Mouse (Mus musculus) hindbrain, embryonic 14.5 days (tissue): ENCODE results near the gene Ankrd44. TPM values are rescaled to one million over a fixed set of nuclear protein-coding genes. Genes with fewer than 3 reads are reported as not detected.

Experiments
- ATAC-seq: fragments of 200-750 bp; cut with Nextera tagmentation; 2 replicates; pipeline ENCODE4 v1.8.0; 2017; ENCODE audit warnings: moderate number of reproducible peaks, mild to moderate bottlenecking, moderate TSS enrichment, moderate library complexity; ENCODE audit not compliant: low FRiP score
- DNase-seq: peaks from one replicate; pipeline ENCODE4 v3.0.0-alpha.2; 2015; ENCODE audit warnings: low spot score
- H3K27ac ChIP-seq: fragments of 300-500 bp; sonication (generic); 2 replicates; pipeline ENCODE4 v1.5.1; 2014; ENCODE audit warnings: mild to moderate bottlenecking, moderate library complexity
- H3K27me3 ChIP-seq: fragments of 300-500 bp; sonication (generic); 2 replicates; pipeline ENCODE4 v1.6.1; 2014; ENCODE audit warnings: mild to moderate bottlenecking, low read length, mixed read lengths; ENCODE audit not compliant: control insufficient read depth, insufficient read depth
- H3K36me3 ChIP-seq: fragments of 300-500 bp; sonication (generic); replicated peaks from 2 replicates; pipeline ENCODE4 v1.6.1; 2014; ENCODE audit not compliant: control insufficient read depth, insufficient read depth
- H3K4me1 ChIP-seq: fragments of 300-500 bp; sonication (generic); replicated peaks from 2 replicates; pipeline ENCODE4 v1.6.1; 2014; ENCODE audit warnings: antibody characterized with exemption, low read length, mixed read lengths; ENCODE audit not compliant: control insufficient read depth, insufficient read depth
- H3K4me2 ChIP-seq: fragments of 300-500 bp; sonication (generic); replicated peaks from 2 replicates; pipeline ENCODE4 v1.6.1; 2014; ENCODE audit warnings: mild to moderate bottlenecking, moderate library complexity
- H3K4me3 ChIP-seq: fragments of 300-500 bp; sonication (generic); replicated peaks from 2 replicates; pipeline ENCODE4 v1.5.1; 2014; ENCODE audit warnings: mild to moderate bottlenecking, low read length
- H3K9ac ChIP-seq: fragments of 300-500 bp; sonication (generic); 2 replicates; pipeline ENCODE4 v1.6.1; 2014
- H3K9me3 ChIP-seq: fragments of 300-500 bp; sonication (generic); 2 replicates; pipeline ENCODE4 v1.6.1; 2016; ENCODE audit warnings: low read length; ENCODE audit not compliant: control insufficient read depth
- WGBS: fragments of 180-500 bp; shearing (Covaris S2); extraction: QIAGEN DNeasy Blood & Tissue Kit; methylation state at CpG from one replicate; pipeline ENCODE4 v1.1.7; 2014; 5-methylcytosine and 5-hydroxymethylcytosine counted together
- polyA plus RNA-seq: library from polyadenylated mRNA; unstranded; fragments of >200 nt; fragmentation: Nextera tagmentation; extraction: Ambion mirVana; gene quantifications from 2 replicates; pipeline ENCODE4 v1.2.1, GENCODE M21; 2014

Ankrd44 gene
- polyA plus RNA-seq, 1 experiment from 2014 or later, result 30.0 TPM

DNA sequence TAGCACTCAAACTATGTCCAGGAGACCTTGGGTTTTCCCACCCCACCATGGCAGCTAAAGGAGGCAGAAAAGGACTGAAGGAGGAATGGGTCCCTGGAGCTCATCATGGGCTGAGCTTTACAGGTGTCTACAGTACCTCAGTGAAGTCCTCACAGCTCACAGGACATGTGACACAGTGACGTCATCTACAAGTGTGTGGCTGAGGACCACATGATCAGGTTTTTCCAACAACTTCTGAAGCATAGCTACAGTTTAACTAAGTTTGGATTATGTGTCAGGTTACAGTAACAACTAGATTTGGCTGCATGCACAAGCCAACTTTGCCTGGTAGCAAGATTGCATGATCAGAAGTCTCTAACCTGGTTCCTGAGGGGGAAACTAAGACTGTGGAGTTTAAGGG is 78.9 kb downstream of the Ankrd44 start:
- Histone ChIP-seq H3K27ac (no peak overlapping the region), H3K27me3 (no peaks in the 10 kb centered on the region), H3K4me3 (no peak overlapping the region), H3K4me1 (no peaks in the 10 kb centered on the region), H3K9me3 (no peaks in the 10 kb centered on the region), H3K36me3 (no peaks in the 10 kb centered on the region), H3K9ac (no peak overlapping the region), H3K4me2 (no peak overlapping the region)
- DNase-seq, result no peak
- WGBS, result 96% methylated on average over 1 of the region's 1 CpGs
- ATAC-seq, result no peak

DNA sequence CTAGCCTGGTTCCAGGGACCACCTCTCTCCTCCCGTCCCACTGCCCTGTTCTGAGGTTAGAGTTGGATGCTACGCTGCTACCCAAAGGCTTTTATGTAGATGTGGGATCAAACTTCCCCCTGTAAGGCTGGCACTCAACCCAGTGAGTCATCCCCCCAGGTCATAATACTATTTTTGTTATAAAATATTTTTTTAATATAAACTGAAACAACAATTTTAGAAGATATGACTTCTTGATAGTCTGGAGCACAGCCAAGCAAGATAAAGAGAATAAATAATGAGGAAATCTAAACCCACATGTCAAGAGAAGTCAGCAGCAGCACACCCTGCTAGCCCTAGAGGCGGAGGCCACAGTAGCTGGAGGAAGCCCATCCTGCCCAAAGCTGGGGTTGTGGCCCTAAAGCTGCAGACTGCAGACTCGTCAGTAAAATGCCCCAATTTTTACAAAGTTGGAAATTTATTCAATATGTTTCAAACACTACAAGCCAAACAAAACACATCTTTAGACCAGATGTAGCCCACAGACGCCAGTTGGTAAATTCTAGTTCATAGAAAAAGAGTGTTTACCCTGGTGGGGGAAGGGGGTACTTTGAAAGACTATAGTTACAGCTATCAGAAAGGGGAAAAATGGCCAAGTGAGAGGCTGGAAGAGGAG is 79.7 kb downstream of the Ankrd44 start:
- no peak overlapping the region for H3K27ac ChIP-seq
- H3K9ac ChIP-seq, result no peak overlapping the region

DNA sequence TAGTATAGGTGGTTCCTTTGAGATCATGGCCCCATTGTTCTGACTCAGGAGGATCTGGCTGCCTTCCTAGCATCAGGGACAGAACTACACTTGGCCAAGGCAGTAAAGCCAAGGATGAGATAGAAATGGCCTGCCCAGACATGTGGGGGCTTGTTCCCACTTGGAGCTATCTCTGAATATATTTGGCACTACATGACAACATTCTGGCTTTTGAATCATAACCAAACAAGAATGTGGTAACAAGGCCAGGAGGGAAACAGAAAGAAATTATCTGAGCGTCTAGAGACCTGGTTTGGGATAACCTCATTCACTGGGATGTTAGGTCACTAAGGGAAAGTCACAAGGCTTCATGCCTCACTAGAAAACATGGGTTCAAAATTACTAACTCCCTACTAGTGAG is 81.8 kb downstream of the Ankrd44 start:
- DNase-seq (no peak), ATAC-seq (no peak)

More for the DNA sequence above, 79.7 kb downstream of the Ankrd44 start:
- H3K27me3 ChIP-seq, result no peaks in the 10 kb centered on the region
- H3K4me3 ChIP-seq, result no peak overlapping the region
- ATAC-seq, result no peak
- no peak overlapping the region for H3K4me2 ChIP-seq
- H3K4me1 ChIP-seq, result no peaks in the 10 kb centered on the region
- H3K9me3 ChIP-seq, result no peaks in the 10 kb centered on the region
- DNase-seq, result no peak
- WGBS, result 84% methylated on average over 5 of the region's 5 CpGs
- H3K36me3 ChIP-seq, result no peaks in the 10 kb centered on the region

DNA sequence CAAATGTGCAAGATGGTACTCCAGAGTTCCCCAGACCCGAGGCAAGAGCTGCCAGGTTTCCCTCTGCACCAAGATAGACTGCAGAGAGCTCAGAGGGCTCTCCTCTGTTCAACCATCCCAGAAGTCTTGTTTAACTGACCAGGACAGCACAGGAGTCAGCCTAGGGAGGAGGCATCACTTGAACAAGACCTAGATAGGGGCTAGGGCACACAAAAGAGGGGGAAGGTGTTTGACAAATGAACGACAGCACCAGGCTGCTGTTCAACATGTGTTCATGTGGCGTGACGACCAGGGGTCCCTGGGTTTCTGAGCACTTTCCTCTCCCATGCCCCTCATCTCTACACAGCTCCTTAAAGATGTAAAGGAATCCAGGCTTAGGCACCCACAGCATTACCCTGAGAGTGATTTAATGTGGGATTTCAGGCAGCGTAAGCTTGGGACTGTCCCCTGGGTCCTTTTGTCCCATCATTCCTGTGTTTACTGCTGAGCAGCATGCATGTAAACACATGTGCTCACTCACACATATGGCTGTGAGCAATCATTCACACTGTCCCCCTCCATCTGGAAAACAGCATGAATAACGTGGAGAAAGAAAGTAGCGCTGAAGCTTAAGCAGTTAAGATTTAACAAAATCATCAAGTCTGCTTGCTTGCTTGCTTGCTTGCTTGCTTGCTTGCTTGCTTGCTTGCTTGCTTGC is 83.3 kb downstream of the Ankrd44 start:
- no peak for ATAC-seq

More for the DNA sequence above, 81.8 kb downstream of the Ankrd44 start:
- Histone ChIP-seq H3K4me1 (no peaks in the 10 kb centered on the region), H3K9ac (no peak overlapping the region), H3K4me3 (no peak overlapping the region), H3K9me3 (no peaks in the 10 kb centered on the region), H3K27me3 (no peaks in the 10 kb centered on the region), H3K36me3 (no peaks in the 10 kb centered on the region), H3K4me2 (no peak overlapping the region), H3K27ac (no peak overlapping the region)
- WGBS, result 91% methylated on average over 1 of the region's 1 CpGs

DNA sequence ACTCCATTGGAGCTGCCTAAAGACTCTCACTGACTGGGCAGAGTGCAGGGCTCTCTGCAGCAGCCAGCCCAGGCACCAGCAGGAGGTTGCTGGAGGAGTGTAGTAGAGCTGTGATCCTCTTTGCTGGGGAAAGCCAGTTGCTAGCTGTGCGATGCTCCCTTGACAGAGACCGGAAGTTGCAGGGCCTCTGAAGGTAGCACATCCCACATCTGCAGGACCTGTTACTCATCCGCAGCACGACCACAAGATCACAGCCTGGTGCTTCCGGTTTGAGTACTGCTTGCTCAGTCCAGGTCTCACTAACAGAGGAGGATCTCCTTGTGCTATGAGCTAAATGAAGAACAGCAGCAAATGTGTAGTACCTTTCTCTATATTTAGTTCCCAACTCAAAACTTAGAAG is 84.4 kb downstream of the Ankrd44 start:
- H3K4me1 ChIP-seq, result no peaks in the 10 kb centered on the region
- H3K4me3 ChIP-seq, result no peak overlapping the region
- no peak overlapping the region for H3K27ac ChIP-seq
- H3K4me2 ChIP-seq, result no peak overlapping the region
- no peaks in the 10 kb centered on the region for H3K27me3 ChIP-seq
- H3K36me3 ChIP-seq, result no peaks in the 10 kb centered on the region
- ATAC-seq (no peak), DNase-seq (no peak)
- no peaks in the 10 kb centered on the region for H3K9me3 ChIP-seq
- 59% methylated on average over 5 of the region's 5 CpGs for WGBS
- no peak overlapping the region for H3K9ac ChIP-seq

More for the DNA sequence above, 83.3 kb downstream of the Ankrd44 start:
- Histone ChIP-seq H3K4me3 (no peak overlapping the region), H3K9ac (no peak overlapping the region), H3K4me1 (no peaks in the 10 kb centered on the region), H3K27ac (no peak overlapping the region), H3K4me2 (no peak overlapping the region), H3K27me3 (no peaks in the 10 kb centered on the region), H3K36me3 (no peaks in the 10 kb centered on the region), H3K9me3 (no peaks in the 10 kb centered on the region)
- DNase-seq, result no peak
- WGBS, result 66% methylated on average over 7 of the region's 7 CpGs

DNA sequence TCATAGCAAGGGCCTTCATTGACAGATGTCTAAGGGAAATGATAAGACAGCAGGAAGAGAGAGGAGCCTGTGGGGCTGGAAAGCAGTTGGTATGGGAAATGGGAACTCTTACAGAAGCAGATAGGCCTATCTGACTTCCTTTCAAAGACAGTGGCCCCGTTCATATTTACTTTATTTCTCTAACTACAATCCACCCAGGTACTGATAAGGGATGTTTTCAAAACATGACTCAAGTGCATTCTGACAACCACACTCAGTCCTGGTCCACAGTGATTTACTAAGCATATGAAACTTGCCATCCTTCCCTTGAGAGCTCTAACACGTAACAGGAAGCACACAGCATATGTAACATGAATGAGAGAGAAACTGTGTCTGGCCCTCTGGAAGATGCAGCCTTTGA is 86.1 kb downstream of the Ankrd44 start:
- Histone ChIP-seq H3K36me3 (no peaks in the 10 kb centered on the region), H3K4me1 (no peaks in the 10 kb centered on the region), H3K27me3 (no peaks in the 10 kb centered on the region), H3K9me3 (no peaks in the 10 kb centered on the region), H3K9ac (no peak overlapping the region), H3K27ac (no peak overlapping the region), H3K4me3 (no peak overlapping the region), H3K4me2 (no peak overlapping the region)
- WGBS, result 82% methylated on average over 2 of the region's 2 CpGs
- ATAC-seq, result no peak
- no peak for DNase-seq

GRCm38 (mm10) chr1:54838486-54838805 is 87.7 kb downstream of the Ankrd44 start:
- Histone ChIP-seq H3K4me2 (no peak overlapping the region), H3K27me3 (no peaks in the 10 kb centered on the region), H3K4me1 (no peaks in the 10 kb centered on the region), H3K4me3 (no peak overlapping the region), H3K9ac (no peak overlapping the region), H3K36me3 (no peaks in the 10 kb centered on the region), H3K9me3 (no peaks in the 10 kb centered on the region), H3K27ac (no peak overlapping the region)
- 87% methylated on average over 6 of the region's 6 CpGs for WGBS
- no peak for ATAC-seq
- DNase-seq, result no peak

- no peak for DNase-seq
- Histone ChIP-seq H3K9ac (no peak overlapping the region), H3K4me2 (no peak overlapping the region), H3K9me3 (no peaks in the 10 kb centered on the region), H3K4me1 (no peaks in the 10 kb centered on the region), H3K4me3 (no peak overlapping the region), H3K27me3 (no peaks in the 10 kb centered on the region), H3K27ac (no peak overlapping the region), H3K36me3 (no peaks in the 10 kb centered on the region)
- ATAC-seq, result no peak
- 93% methylated on average over 17 of the region's 17 CpGs for WGBS
Observed at GRCm38 (mm10) chr1:54837721-54838485, 88.3 kb downstream of the Ankrd44 start.

DNA sequence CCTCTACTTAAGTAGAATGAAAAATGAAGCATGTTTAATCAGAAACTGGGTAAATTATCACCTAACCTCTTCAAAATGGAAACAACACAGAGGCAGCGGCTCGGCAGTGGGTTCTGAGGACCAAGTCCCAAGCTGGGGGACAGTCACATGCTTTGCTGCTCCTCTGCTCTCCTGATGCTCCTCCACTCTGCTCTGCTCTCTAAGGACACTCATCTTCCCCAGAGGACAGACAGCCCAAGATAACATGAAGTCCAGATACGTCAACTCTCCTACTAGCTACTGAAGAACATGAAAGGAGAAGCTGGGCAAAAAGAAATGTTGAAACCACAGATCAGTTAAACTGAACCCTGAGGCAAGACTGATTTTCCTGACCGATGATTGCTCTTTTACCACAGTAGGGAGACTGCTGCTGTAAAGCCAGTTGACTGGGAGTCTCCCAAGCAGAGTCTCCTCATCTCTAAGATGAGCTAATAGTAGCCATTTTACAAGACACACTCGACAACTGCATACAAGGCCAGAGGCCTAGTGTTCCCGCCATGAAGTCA is 90.5 kb downstream of the Ankrd44 start:
- no peaks in the 10 kb centered on the region for H3K4me1 ChIP-seq
- no peaks in the 10 kb centered on the region for H3K27me3 ChIP-seq
- no peaks in the 10 kb centered on the region for H3K9me3 ChIP-seq
- H3K9ac ChIP-seq, result no peak overlapping the region
- DNase-seq (no peak), ATAC-seq (no peak)
- H3K36me3 ChIP-seq, result no peaks in the 10 kb centered on the region
- H3K4me2 ChIP-seq, result no peak overlapping the region
- no peak overlapping the region for H3K27ac ChIP-seq
- WGBS, result 92% methylated on average over 6 of the region's 6 CpGs
- H3K4me3 ChIP-seq, result no peak overlapping the region
